Comparison of ENCODE assay signal across 8 mouse cellular contexts in genomic region chr19:37543537-37544326, GRCm38 (mm10). TPM values are rescaled to one million over a fixed set of nuclear protein-coding genes. Genes with fewer than 3 reads are reported as not detected.
DNase-seq lines count a peak whose midpoint lies in the region; ATAC-seq and TF ChIP-seq lines count a peak whose summit lies in the region.

No protein-coding gene starts in this region.

- no peak overlapping the region; a peak in 1 of 4 replicates for H3K4me3 ChIP-seq in ES-E14 (ENCODE audit: insufficient read depth in 1 of 2, low read depth in 1 of 2, low read length in 2 of 2, poor library complexity in 1 of 2, severe bottlenecking in 1 of 2)
- H3K4me3 ChIP-seq in heart, embryonic 15.5 days, result no peak overlapping the region
- no peak overlapping the region for H3K4me3 ChIP-seq in liver, embryonic 16.5 days (ENCODE audit: low read depth, low read length)

- in situ Hi-C loops in ES-E14 (cut with MboI; ENCODE audit: low sequenced_read_pairs in 2 of 2, unreplicated experiment in 2 of 2), result no loop called here

- H3K9me3 ChIP-seq in ES-E14 (ENCODE audit: control insufficient read depth, insufficient read depth, low read depth, low read length), result no peaks in the 10 kb centered on the region
- no peaks in the 10 kb centered on the region for H3K9me3 ChIP-seq in heart, embryonic 15.5 days (replicated peaks)
- H3K9me3 ChIP-seq in liver, embryonic 16.5 days (replicated peaks; ENCODE audit: control insufficient read depth, low read length), result no peaks in the 10 kb centered on the region

- H3K4me2 ChIP-seq in heart, embryonic 15.5 days, result peak overlapping the region; percentile 12; the same call in 1 of the 2 replicates
- H3K4me2 ChIP-seq in liver, embryonic 16.5 days (ENCODE audit: low read depth, low read length), result peak overlapping the region; percentile 39

- peaks cover 9% of the 10 kb centered on the region; the same call in 1 of the 2 replicates for H3K27me3 ChIP-seq in heart, embryonic 15.5 days
- H3K27me3 ChIP-seq in liver, embryonic 16.5 days (ENCODE audit: control insufficient read depth, insufficient read depth, low read depth, low read length), result no peaks in the 10 kb centered on the region

- no peak for ATAC-seq in heart, embryonic 15.5 days (replicated peaks; ENCODE audit: insufficient number of reproducible peaks, insufficient read depth, low FRiP score, low read depth)
- no peak for ATAC-seq in liver, embryonic 16.5 days (ENCODE audit: low read depth)

- no peak overlapping the region for H3K27ac ChIP-seq in ES-E14 (ENCODE audit: insufficient read depth, low read depth, low read length, poor library complexity, severe bottlenecking)
- H3K27ac ChIP-seq in heart, embryonic 15.5 days, result peak overlapping the region; percentile 46; the same call in 1 of the 2 replicates
- H3K27ac ChIP-seq in liver, embryonic 16.5 days (ENCODE audit: low read length), result no peak overlapping the region

- H3K9ac ChIP-seq in ES-E14 (ENCODE audit: insufficient read depth, low read depth, low read length, poor library complexity, severe bottlenecking), result no peak overlapping the region; the same call in 1 of the 2 replicates
- H3K9ac ChIP-seq in heart, embryonic 15.5 days, result no peak overlapping the region
- H3K9ac ChIP-seq in liver, embryonic 16.5 days (ENCODE audit: low read depth, low read length), result no peak overlapping the region

- H3K4me1 ChIP-seq in ES-E14 (ENCODE audit: control insufficient read depth in 2 of 2, insufficient read depth in 2 of 2, low read length in 2 of 2, poor library complexity in 1 of 2), result peaks cover 3 to 6% of the 10 kb centered on the region in 2 experiments; a peak in 2 of 4 replicates
- peaks cover 19% of the 10 kb centered on the region for H3K4me1 ChIP-seq in heart, embryonic 15.5 days (replicated peaks)
- H3K4me1 ChIP-seq in liver, embryonic 16.5 days (ENCODE audit: control insufficient read depth, low read depth, low read length), result peaks cover 10% of the 10 kb centered on the region

- WGBS in heart, embryonic 15.5 days, result 55% methylated on average over 13 of the region's 13 CpGs
- 19% methylated on average over 13 of the region's 13 CpGs for WGBS in liver, embryonic 16.5 days (ENCODE audit: insufficient replicate concordance)

- DNase-seq in adrenal gland, adult (ENCODE audit: inconsistent age in 2 of 2, low spot score in 1 of 2), result peak; percentile 40 to 79
- DNase-seq in adrenal gland, adult 8-10 months, result no peak
- DNase-seq in ES-E14 (ENCODE audit: low read depth, low spot score), result no peak
- no peak for DNase-seq in right cerebral cortex, postnatal 36 days (ENCODE audit: low spot score in 2 of 2)
- no peak for DNase-seq in gastrocnemius, postnatal 10 days
- DNase-seq in cerebellum, adult 11 months, result no peak

- H3K36me3 ChIP-seq in ES-E14 (ENCODE audit: control insufficient read depth, insufficient read depth, low read length, poor library complexity, severe bottlenecking), result no peaks in the 10 kb centered on the region
- no peaks in the 10 kb centered on the region for H3K36me3 ChIP-seq in heart, embryonic 15.5 days
- no peaks in the 10 kb centered on the region for H3K36me3 ChIP-seq in liver, embryonic 16.5 days (ENCODE audit: control insufficient read depth, insufficient read depth)

TF ChIP-seq in ES-E14, 5 proteins besides CTCF, POLR2A, EP300 and RAD21:
- TF ChIP-seq ZC3H11A (IDR thresholded peaks at IDR 0.05; ENCODE audit: borderline replicate concordance, low read depth, low read length), result 0 out of 2 replicates have a peak, but pooled peaks have one; percentile 32
- no peak for TF ChIP-seq HCFC1 (IDR thresholded peaks at IDR 0.05; ENCODE audit: borderline replicate concordance, insufficient read depth, low read length)
- no peak for TF ChIP-seq CHD2 (IDR thresholded peaks at IDR 0.05; ENCODE audit: low read depth, low read length)
- no peak for TF ChIP-seq MAFK (IDR thresholded peaks at IDR 0.05; ENCODE audit: insufficient read depth, low read depth, low read length)
- no peak for TF ChIP-seq ZNF384 (IDR thresholded peaks at IDR 0.05; ENCODE audit: low read depth, low read length)

RNA-seq across cellular contexts. Expression of gene Exoc6, which starts 6.5 kb away (rescaled TPM):
- 10 to 100 TPM; 18.7 to 26.7 (median 22.0) TPM for total RNA-seq in adrenal gland, adult 8-10 months (2022)
- 7.7 and 10.1 TPM in 2 replicates for total RNA-seq in ES-E14 (2012; rRNA removed)
- 16.6 and 18.8 TPM in 2 replicates for polyA plus RNA-seq in heart, embryonic 15.5 days (2015; fragmentation: Nextera tagmentation; extraction: Ambion mirVana)
- 25.7 and 28.0 TPM in 2 replicates for polyA plus RNA-seq in liver, embryonic 16.5 days (2015; fragmentation: Nextera tagmentation; extraction: Ambion mirVana)
- 10 to 100 TPM; 44.6 to 46.1 TPM for total RNA-seq in gastrocnemius, postnatal 10 days (2021)

Comparison
In these comparisons a context has a peak if more than half of its experiments do, and no peak if none do; other contexts are left out.
1. DNase-seq: peak in adrenal gland, adult (2 of 2); none in adrenal gland, adult 8-10 months (single experiment), ES-E14 (single experiment), right cerebral cortex, postnatal 36 days (0 of 2), gastrocnemius, postnatal 10 days (single experiment) and cerebellum, adult 11 months (single experiment).